Mouse (Mus musculus) frontal cortex, postnatal 25 days (tissue): Measurements from ENCODE around the gene Vdr.

Experiments used
- DNase-seq, 2 experiments: peaks; one replicate each; pipeline ENCODE4 v3.0.0; 2022; ENCODE audit warnings: low spot score in 2 of 2

Gene Vdr

GRCm38 (mm10) chr15:97810399-97810798 lies 100.0 kb downstream of the Vdr start:
- no peak for DNase-seq

- no peak for DNase-seq
Observed at GRCm38 (mm10) chr15:97809942-97810341, 100.5 kb downstream of the Vdr start.

- DNase-seq: no peak
Observed at GRCm38 (mm10) chr15:97809206-97809605, 101.2 kb downstream of the Vdr start.

- no peak for DNase-seq
Observed at GRCm38 (mm10) chr15:97808532-97808931, 101.9 kb downstream of the Vdr start.

- DNase-seq: no peak
Observed at GRCm38 (mm10) chr15:97807867-97808266, 102.6 kb downstream of the Vdr start.
